Mouse (Mus musculus) gastrocnemius, postnatal 14 days (tissue): ENCODE data around the gene Frzb. TPM values are rescaled to one million over a fixed set of nuclear protein-coding genes. Genes with fewer than 3 reads are reported as not detected.

ENCODE experiments used
- total RNA-seq, 2 experiments: library from RNA; stranded (reverse); gene quantifications; 2 replicates each; pipeline ENCODE4 v1.2.3; 2021

The Frzb gene
- total RNA-seq, 2 experiments from 2014 or later, result 25.7 to 33.3 TPM

Other genes with a start within 250 kb of the Frzb start
- gene Prdx6b, start 155.2 kb downstream of the Frzb start, total RNA-seq, result not detected
- 10 to 100 TPM; 21.9 to 23.4 TPM for gene Dnajc10, start 132.2 kb downstream of the Frzb start, total RNA-seq
- gene Nckap1, start 133.8 kb upstream of the Frzb start, total RNA-seq, result 10 to 100 TPM; 47.1 to 49.2 TPM
- gene Dusp19, start 169.4 kb upstream of the Frzb start, total RNA-seq, result 1 to 10 TPM; 6.5 TPM
- 1 to 10 TPM; 7.4 to 9.0 TPM for gene Nup35, start 169.6 kb upstream of the Frzb start, total RNA-seq